Mouse (Mus musculus) CD8-positive naive resting alpha-beta T cell, adult 2 months (primary cell): ENCODE data around the gene 2310057J18Rik.
"Not testable (repeated sequence)": the region's sequence is repeated elsewhere in the genome, so short reads cannot be mapped to it uniquely, and the experiment has no call there.

ENCODE experiments used
- DNase-seq, 2 experiments: peaks; one replicate each; pipeline ENCODE4 v3.0.0; 2022; ENCODE audit warnings: low read depth in 2 of 2, low spot score in 2 of 2

The 2310057J18Rik gene

GRCm38 (mm10) chr10:28986203-28986602 lies at the start of gene 2310057J18Rik:
TSS of gene 2310057J18Rik (minus strand) at chr10:28986303.
- DNase-seq: no peak

GRCm38 (mm10) chr10:29029960-29030359 lies 43.9 kb upstream of the 2310057J18Rik start:
- DNase-seq: not testable (repeated sequence)

DNA sequence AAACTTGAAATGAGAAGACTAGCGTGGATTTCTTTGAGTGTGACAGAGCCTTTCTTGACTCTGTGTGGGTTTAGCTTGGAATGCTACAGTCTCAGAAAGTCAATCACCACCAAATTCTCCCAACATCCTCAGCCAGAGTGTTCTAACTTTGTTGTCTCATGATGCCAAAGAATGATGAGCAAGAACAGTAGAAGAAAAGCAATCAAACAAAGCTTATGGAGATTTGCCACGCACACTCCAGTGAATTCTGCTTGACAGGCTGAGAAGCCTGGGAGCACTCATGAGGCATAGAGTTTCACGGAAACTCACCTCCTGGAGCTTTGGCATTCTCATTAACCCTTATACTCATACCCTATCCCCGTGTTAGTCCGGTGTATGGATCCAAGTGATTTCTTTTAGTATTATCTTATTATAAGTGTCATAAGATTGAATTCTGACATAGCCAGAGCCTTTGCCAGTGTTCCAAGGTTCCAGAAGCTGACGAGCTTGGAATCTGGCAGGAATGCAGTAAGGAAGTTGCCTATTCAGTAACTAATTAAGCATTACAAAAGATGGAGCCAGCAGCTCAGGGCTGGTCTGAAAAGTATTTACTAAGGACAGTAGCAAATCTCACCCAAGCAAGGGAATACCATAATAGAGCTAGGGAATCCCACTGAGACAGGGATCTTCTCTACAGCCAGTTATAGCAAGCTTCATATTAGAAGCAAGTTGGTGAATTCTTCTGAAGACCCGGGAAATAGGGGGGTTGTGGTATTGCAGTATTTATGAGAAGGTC lies 33.6 kb upstream of the 2310057J18Rik start:
- no peak for DNase-seq

GRCm38 (mm10) chr10:28997776-28998175 lies 11.7 kb upstream of the 2310057J18Rik start:
- no peak for DNase-seq

- no peak for DNase-seq
Observed at GRCm38 (mm10) chr10:28988990-28989389, 2.9 kb upstream of the 2310057J18Rik start.

GRCm38 (mm10) chr10:28968189-28968588 lies 17.9 kb downstream of the 2310057J18Rik start:
- DNase-seq: no peak

DNA sequence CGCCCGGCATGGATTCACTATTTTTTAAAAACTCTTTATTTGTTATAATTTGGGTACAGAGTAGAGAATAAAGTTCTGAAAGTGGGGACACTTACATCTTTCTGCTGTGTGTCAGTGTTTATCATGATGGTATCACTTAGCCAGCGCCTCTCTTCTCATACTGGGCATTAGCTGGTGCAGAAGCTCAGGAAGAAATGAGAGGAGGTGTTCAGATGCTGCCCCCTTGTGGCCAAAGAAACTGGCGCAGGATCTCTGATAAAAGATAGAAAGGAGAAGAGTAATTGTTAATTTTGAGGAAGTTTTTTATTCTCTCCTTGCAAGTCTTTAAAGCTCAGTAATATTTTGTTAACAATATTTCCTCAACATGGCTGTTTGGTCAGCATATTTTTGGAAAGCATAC lies 31.0 kb downstream of the 2310057J18Rik start:
- peak; percentile 16 to 46 for DNase-seq

DNA sequence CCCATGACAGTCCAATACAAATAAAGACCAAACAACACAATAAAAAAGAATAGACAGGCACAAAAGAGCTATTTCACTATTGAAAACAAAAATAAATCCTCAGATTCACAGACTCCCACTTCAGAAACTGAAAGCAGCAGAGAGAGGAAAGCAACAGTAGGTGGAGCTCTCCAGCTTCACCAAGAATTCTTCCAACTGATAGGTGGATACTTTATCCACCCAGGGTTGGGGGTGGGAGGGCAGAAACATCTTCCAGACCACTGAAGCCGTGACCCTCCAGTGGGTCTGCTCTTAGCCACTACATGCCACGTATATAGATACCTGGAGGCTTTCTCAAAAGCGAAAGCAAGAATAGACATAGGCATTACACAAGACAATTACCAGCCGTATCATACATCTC lies 31.6 kb downstream of the 2310057J18Rik start:
- no peak for DNase-seq
